Mouse (Mus musculus): ENCODE data around the gene Katnal1. TPM values are rescaled to one million over a fixed set of nuclear protein-coding genes. Genes with fewer than 3 reads are reported as not detected.
A peak's percentile ranks its signal among the peaks of the same experiment; 100 is the strongest.

Katnal1 gene
- polyA plus RNA-seq, 1 experiment from 2014 or later: 25.3 TPM

GRCm38 (mm10) chr5:148934457-148934856 lies 5.3 kb upstream of the Katnal1 start:
- H3K4me1 ChIP-seq (ENCODE audit: control insufficient read depth, insufficient read depth, low read length): no peaks in the 10 kb centered on the region
- H3K9ac ChIP-seq (replicated peaks; ENCODE audit: low read length): no peak overlapping the region
- no peak overlapping the region for H3K27ac ChIP-seq (replicated peaks; ENCODE audit: low read depth, low read length)
- H3K4me2 ChIP-seq (ENCODE audit: low read depth, low read length): no peak overlapping the region
- H3K9me3 ChIP-seq (replicated peaks; ENCODE audit: control insufficient read depth, low read length): no peaks in the 10 kb centered on the region
- H3K27me3 ChIP-seq (ENCODE audit: control insufficient read depth, insufficient read depth, low read length): no peaks in the 10 kb centered on the region
- WGBS: 59% methylated on average over 6 of the region's 6 CpGs
- H3K4me3 ChIP-seq (ENCODE audit: low read depth, low read length): no peak overlapping the region
- DNase-seq (ENCODE audit: low spot score) (no peak), ATAC-seq (replicated peaks; ENCODE audit: insufficient number of reproducible peaks, low FRiP score, low TSS enrichment, low read depth) (no peak)
- no peaks in the 10 kb centered on the region for H3K36me3 ChIP-seq (replicated peaks; ENCODE audit: control insufficient read depth, insufficient read depth, low read depth, low read length)

- Histone ChIP-seq H3K27me3 (ENCODE audit: control insufficient read depth, insufficient read depth, low read length) (no peaks in the 10 kb centered on the region), H3K27ac (replicated peaks; ENCODE audit: low read depth, low read length) (no peak overlapping the region), H3K4me3 (ENCODE audit: low read depth, low read length) (no peak overlapping the region), H3K9me3 (replicated peaks; ENCODE audit: control insufficient read depth, low read length) (no peaks in the 10 kb centered on the region), H3K4me2 (ENCODE audit: low read depth, low read length) (no peak overlapping the region), H3K4me1 (ENCODE audit: control insufficient read depth, insufficient read depth, low read length) (no peaks in the 10 kb centered on the region; the same call in 1 of the 2 replicates), H3K36me3 (replicated peaks; ENCODE audit: control insufficient read depth, insufficient read depth, low read depth, low read length) (no peaks in the 10 kb centered on the region), H3K9ac (replicated peaks; ENCODE audit: low read length) (no peak overlapping the region)
- 56% methylated on average over 8 of the region's 8 CpGs for WGBS
- ATAC-seq (replicated peaks; ENCODE audit: insufficient number of reproducible peaks, low FRiP score, low TSS enrichment, low read depth) (no peak), DNase-seq (ENCODE audit: low spot score) (no peak)
Observed at GRCm38 (mm10) chr5:148933767-148934166, 4.6 kb upstream of the Katnal1 start.

- Histone ChIP-seq H3K4me2 (ENCODE audit: low read depth, low read length) (no peak overlapping the region), H3K4me1 (ENCODE audit: control insufficient read depth, insufficient read depth, low read length) (no peaks in the 10 kb centered on the region; the same call in 1 of the 2 replicates), H3K36me3 (replicated peaks; ENCODE audit: control insufficient read depth, insufficient read depth, low read depth, low read length) (no peaks in the 10 kb centered on the region), H3K9ac (replicated peaks; ENCODE audit: low read length) (no peak overlapping the region), H3K9me3 (replicated peaks; ENCODE audit: control insufficient read depth, low read length) (no peaks in the 10 kb centered on the region), H3K4me3 (ENCODE audit: low read depth, low read length) (no peak overlapping the region), H3K27me3 (ENCODE audit: control insufficient read depth, insufficient read depth, low read length) (no peaks in the 10 kb centered on the region), H3K27ac (replicated peaks; ENCODE audit: low read depth, low read length) (no peak overlapping the region)
- WGBS: 81% methylated on average over 1 of the region's 1 CpGs
- DNase-seq (ENCODE audit: low spot score) (no peak), ATAC-seq (replicated peaks; ENCODE audit: insufficient number of reproducible peaks, low FRiP score, low TSS enrichment, low read depth) (no peak)
Observed at GRCm38 (mm10) chr5:148931301-148931700, 2.2 kb upstream of the Katnal1 start.

DNA sequence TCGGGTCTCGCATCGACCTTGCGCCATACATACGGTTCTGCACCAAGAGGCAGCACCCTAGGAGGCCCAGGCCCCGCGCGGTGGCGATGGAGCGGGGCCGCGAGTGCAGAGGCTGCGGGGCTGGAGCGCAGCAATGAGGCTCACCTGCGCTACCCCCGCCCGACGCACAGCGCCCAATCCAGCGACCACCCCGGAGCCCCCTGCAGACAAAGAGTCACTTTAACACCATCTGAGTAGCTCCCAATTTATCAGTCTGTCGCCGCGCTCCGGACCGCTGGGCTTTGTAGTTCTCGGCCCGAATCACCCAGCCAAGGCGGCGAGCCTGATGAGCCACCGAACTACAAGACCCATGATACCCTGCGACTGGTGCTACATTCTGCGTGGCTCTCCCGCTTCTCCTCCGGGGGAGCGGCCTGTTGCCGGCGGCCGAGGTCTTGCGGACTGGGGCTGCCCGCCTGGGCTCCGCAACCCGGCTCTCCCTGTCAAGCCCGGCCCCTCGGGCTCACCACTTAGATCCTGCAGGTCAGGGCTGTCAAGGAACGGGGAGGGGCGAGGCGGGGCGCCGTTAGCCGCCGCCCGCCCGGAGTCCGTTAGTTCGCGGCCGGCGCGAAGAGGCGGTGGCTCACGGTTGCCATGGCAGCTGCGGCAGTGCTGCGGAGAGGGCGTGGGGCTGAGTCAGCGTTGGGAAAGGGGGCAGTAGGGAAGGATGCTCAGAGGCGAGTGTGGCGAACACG lies 571 bp downstream of the Katnal1 start:
- peak overlapping the region; percentile 93 for H3K9ac ChIP-seq (replicated peaks; ENCODE audit: low read length)
- H3K36me3 ChIP-seq (replicated peaks; ENCODE audit: control insufficient read depth, insufficient read depth, low read depth, low read length): no peaks in the 10 kb centered on the region
- DNase-seq (ENCODE audit: low spot score): peak; percentile 98
- no peaks in the 10 kb centered on the region for H3K9me3 ChIP-seq (replicated peaks; ENCODE audit: control insufficient read depth, low read length)
- no peaks in the 10 kb centered on the region for H3K27me3 ChIP-seq (ENCODE audit: control insufficient read depth, insufficient read depth, low read length)
- H3K27ac ChIP-seq (replicated peaks; ENCODE audit: low read depth, low read length): peak overlapping the region; percentile 94
- peak overlapping the region; percentile 81 for H3K4me3 ChIP-seq (ENCODE audit: low read depth, low read length)
- H3K4me1 ChIP-seq (ENCODE audit: control insufficient read depth, insufficient read depth, low read length): no peaks in the 10 kb centered on the region; the same call in 1 of the 2 replicates
- ATAC-seq (replicated peaks; ENCODE audit: insufficient number of reproducible peaks, low FRiP score, low TSS enrichment, low read depth): peak; percentile 98
- under 1% methylated on average over 69 of the region's 69 CpGs for WGBS
- peak overlapping the region; percentile 78 for H3K4me2 ChIP-seq (ENCODE audit: low read depth, low read length)

GRCm38 (mm10) chr5:148927717-148928223 lies 1.4 kb downstream of the Katnal1 start:
- peak overlapping the region; percentile 51 for H3K4me2 ChIP-seq (ENCODE audit: low read depth, low read length)
- no peaks in the 10 kb centered on the region for H3K36me3 ChIP-seq (replicated peaks; ENCODE audit: control insufficient read depth, insufficient read depth, low read depth, low read length)
- no peak for ATAC-seq (replicated peaks; ENCODE audit: insufficient number of reproducible peaks, low FRiP score, low TSS enrichment, low read depth)
- peak overlapping the region; percentile 81 for H3K4me3 ChIP-seq (ENCODE audit: low read depth, low read length)
- H3K27me3 ChIP-seq (ENCODE audit: control insufficient read depth, insufficient read depth, low read length): no peaks in the 10 kb centered on the region
- H3K9me3 ChIP-seq (replicated peaks; ENCODE audit: control insufficient read depth, low read length): no peaks in the 10 kb centered on the region
- no peak for DNase-seq (ENCODE audit: low spot score)
- no peaks in the 10 kb centered on the region; the same call in 1 of the 2 replicates for H3K4me1 ChIP-seq (ENCODE audit: control insufficient read depth, insufficient read depth, low read length)
- H3K9ac ChIP-seq (replicated peaks; ENCODE audit: low read length): peak overlapping the region; percentile 93
- H3K27ac ChIP-seq (replicated peaks; ENCODE audit: low read depth, low read length): peak overlapping the region; percentile 94; the same call in 1 of the 2 replicates
- 53% methylated on average over 5 of the region's 5 CpGs for WGBS

DNA sequence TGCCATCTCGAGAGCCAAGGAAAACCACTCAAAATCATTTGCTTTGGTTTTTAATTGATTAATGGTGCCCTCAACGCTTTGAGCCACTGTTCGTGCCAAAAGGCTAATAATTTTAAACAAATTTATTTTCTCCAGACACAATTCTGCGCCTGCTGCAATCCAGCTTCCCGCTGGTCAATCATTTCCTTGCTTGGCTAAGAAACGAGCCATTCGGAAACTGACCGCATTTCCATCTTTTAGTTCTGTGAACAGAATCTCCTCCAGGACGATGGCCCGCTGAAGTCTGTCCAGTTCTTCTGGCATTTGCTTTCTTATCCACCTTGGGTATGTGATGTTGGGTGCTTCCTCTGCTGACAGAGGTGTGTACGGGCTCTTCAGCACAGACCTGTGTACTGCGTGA lies 4.5 kb downstream of the Katnal1 start:
- no peak for DNase-seq (ENCODE audit: low spot score)
- no peak overlapping the region for H3K4me2 ChIP-seq (ENCODE audit: low read depth, low read length)
- no peaks in the 10 kb centered on the region for H3K27me3 ChIP-seq (ENCODE audit: control insufficient read depth, insufficient read depth, low read length)
- H3K36me3 ChIP-seq (replicated peaks; ENCODE audit: control insufficient read depth, insufficient read depth, low read depth, low read length): no peaks in the 10 kb centered on the region
- WGBS: 95% methylated on average over 12 of the region's 12 CpGs
- H3K9ac ChIP-seq (replicated peaks; ENCODE audit: low read length): no peak overlapping the region
- no peak for ATAC-seq (replicated peaks; ENCODE audit: insufficient number of reproducible peaks, low FRiP score, low TSS enrichment, low read depth)
- no peaks in the 10 kb centered on the region for H3K9me3 ChIP-seq (replicated peaks; ENCODE audit: control insufficient read depth, low read length)
- H3K27ac ChIP-seq (replicated peaks; ENCODE audit: low read depth, low read length): no peak overlapping the region
- H3K4me3 ChIP-seq (ENCODE audit: low read depth, low read length): no peak overlapping the region
- no peaks in the 10 kb centered on the region; the same call in 1 of the 2 replicates for H3K4me1 ChIP-seq (ENCODE audit: control insufficient read depth, insufficient read depth, low read length)

DNA sequence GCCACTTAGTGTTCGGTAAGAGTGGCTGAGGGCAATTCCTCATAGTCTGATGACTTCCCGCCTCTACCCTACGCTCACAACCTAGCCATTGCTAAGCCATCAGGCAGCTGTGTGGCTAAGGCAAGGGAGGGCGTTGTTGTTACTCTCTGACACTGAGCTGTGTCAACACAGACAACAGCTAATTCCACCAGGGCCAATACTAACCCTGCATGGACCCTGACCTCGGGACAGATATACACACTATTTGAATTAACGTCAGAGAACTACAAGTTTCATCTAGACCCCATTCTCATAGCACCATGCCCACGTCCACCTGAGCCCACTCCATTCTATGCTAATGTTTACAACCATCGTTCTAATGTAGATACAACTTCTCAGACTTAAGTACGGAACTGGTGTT lies 5.1 kb downstream of the Katnal1 start:
- no peak overlapping the region for H3K9ac ChIP-seq (replicated peaks; ENCODE audit: low read length)
- no peaks in the 10 kb centered on the region for H3K9me3 ChIP-seq (replicated peaks; ENCODE audit: control insufficient read depth, low read length)
- H3K4me3 ChIP-seq (ENCODE audit: low read depth, low read length): no peak overlapping the region
- WGBS: 90% methylated on average over 9 of the region's 9 CpGs
- no peaks in the 10 kb centered on the region for H3K4me1 ChIP-seq (ENCODE audit: control insufficient read depth, insufficient read depth, low read length)
- no peaks in the 10 kb centered on the region for H3K36me3 ChIP-seq (replicated peaks; ENCODE audit: control insufficient read depth, insufficient read depth, low read depth, low read length)
- DNase-seq (ENCODE audit: low spot score) (no peak), ATAC-seq (replicated peaks; ENCODE audit: insufficient number of reproducible peaks, low FRiP score, low TSS enrichment, low read depth) (no peak)
- H3K27me3 ChIP-seq (ENCODE audit: control insufficient read depth, insufficient read depth, low read length): no peaks in the 10 kb centered on the region
- H3K4me2 ChIP-seq (ENCODE audit: low read depth, low read length): no peak overlapping the region
- no peak overlapping the region for H3K27ac ChIP-seq (replicated peaks; ENCODE audit: low read depth, low read length)

DNA sequence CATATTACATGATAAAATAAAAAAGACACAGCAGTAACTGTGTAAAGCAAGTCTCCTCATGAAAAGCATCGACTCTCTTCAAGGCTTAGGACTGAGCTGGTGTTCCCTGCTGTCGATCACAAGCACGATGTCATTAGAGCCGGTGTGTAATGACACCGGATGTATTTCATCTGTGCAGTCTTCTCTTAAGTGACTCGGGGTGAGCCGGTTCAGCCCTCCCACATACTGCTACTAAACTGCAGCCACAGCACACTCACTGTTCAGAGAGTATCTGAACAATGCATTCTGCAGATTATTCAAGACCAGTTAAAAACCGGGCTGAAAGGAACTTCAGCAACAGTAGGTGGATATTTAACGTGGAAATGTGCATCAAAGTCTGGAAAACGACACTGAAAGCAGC lies 5.7 kb downstream of the Katnal1 start:
- H3K27me3 ChIP-seq (ENCODE audit: control insufficient read depth, insufficient read depth, low read length): no peaks in the 10 kb centered on the region
- no peak overlapping the region for H3K4me2 ChIP-seq (ENCODE audit: low read depth, low read length)
- no peak overlapping the region for H3K9ac ChIP-seq (replicated peaks; ENCODE audit: low read length)
- H3K4me3 ChIP-seq (ENCODE audit: low read depth, low read length): no peak overlapping the region
- H3K36me3 ChIP-seq (replicated peaks; ENCODE audit: control insufficient read depth, insufficient read depth, low read depth, low read length): no peaks in the 10 kb centered on the region
- H3K9me3 ChIP-seq (replicated peaks; ENCODE audit: control insufficient read depth, low read length): no peaks in the 10 kb centered on the region
- ATAC-seq (replicated peaks; ENCODE audit: insufficient number of reproducible peaks, low FRiP score, low TSS enrichment, low read depth): no peak
- H3K4me1 ChIP-seq (ENCODE audit: control insufficient read depth, insufficient read depth, low read length): no peaks in the 10 kb centered on the region
- no peak overlapping the region for H3K27ac ChIP-seq (replicated peaks; ENCODE audit: low read depth, low read length)
- DNase-seq (ENCODE audit: low spot score): no peak
- whole genome bisulfite sequencing: 78% methylated on average over 10 of the region's 10 CpGs
